In the genomic region with DNA sequence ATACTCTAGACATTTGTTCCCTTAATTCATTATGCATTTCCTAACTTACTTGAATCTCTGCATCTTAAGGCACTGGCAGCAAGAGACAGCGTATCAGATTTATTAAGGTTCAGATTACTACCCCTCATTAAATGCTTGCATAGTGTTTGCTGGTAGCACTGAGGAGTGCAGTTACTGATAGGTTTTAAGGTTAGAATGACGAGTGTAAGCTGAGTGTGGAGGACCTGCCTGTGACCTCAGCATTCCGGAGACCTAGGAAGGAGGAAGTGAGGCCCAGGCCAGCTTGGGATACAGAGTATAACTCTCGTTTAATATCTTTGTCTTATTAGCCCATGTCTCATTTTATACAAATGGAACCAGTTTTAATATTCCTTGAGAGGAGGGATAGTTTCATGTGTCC, we compare ENCODE assay signal across 21 mouse cellular contexts.
DNase-seq lines count a peak whose midpoint lies in the region; ATAC-seq lines count a peak whose summit lies in the region.
"Had no signal": no experiment of that assay in that cellular context is flagged by ENCODE, and none has a peak within 500 bp of the region (broad histone marks: within the 10 kb centered on the region; RNA-seq: fewer than 3 reads in every experiment).

No protein-coding gene starts in this region.

- H3K36me3 ChIP-seq in kidney, embryonic 14.5 days (ENCODE audit: control insufficient read depth, insufficient read depth, low read length), result peaks cover 19% of the 10 kb centered on the region
- peaks cover 15% of the 10 kb centered on the region for H3K36me3 ChIP-seq in kidney, embryonic 16.5 days (ENCODE audit: insufficient read depth, low read length)
- H3K36me3 ChIP-seq in midbrain, embryonic 11.5 days (ENCODE audit: control insufficient read depth, insufficient read depth, low read length), result no peaks in the 10 kb centered on the region
- 0 out of 2 replicates have a peak, but pooled peaks cover 2% of the 10 kb centered on the region for H3K36me3 ChIP-seq in midbrain, embryonic 16.5 days (ENCODE audit: control insufficient read depth, insufficient read depth, low read length)

- DNase-seq in midbrain, embryonic 11.5 days (ENCODE audit: low spot score, missing footprints), result peak; percentile 33
- DNase-seq: adrenal gland, adult 2 months; adrenal gland, postnatal 10 days; adrenal gland, postnatal 25 days; cerebellum, adult 11 months; cerebellum, adult 18-20 months; cerebellum, adult 8-10 months; cerebellum, adult 9-11 months; cerebellum, postnatal 14 days; cerebellum, postnatal 36 days; embryo, embryonic 11 days had no signal

- no peak overlapping the region for H3K27ac ChIP-seq in kidney, embryonic 14.5 days (ENCODE audit: low read depth, low read length)
- no peak overlapping the region for H3K27ac ChIP-seq in kidney, embryonic 16.5 days (ENCODE audit: low read length)
- H3K27ac ChIP-seq in midbrain, embryonic 11.5 days (ENCODE audit: low read depth, low read length), result no peak overlapping the region
- no peak overlapping the region for H3K27ac ChIP-seq in midbrain, embryonic 16.5 days (ENCODE audit: low read length)
- H3K27ac ChIP-seq: embryonic facial prominence, embryonic 13.5 days; embryonic facial prominence, embryonic 15.5 days; forebrain, embryonic 10.5 days; forebrain, embryonic 12.5 days had no signal

- WGBS in kidney, embryonic 14.5 days, result 24% methylated on average over 4 of the region's 4 CpGs
- 33% methylated on average over 4 of the region's 4 CpGs for WGBS in kidney, embryonic 16.5 days
- 71% methylated on average over 4 of the region's 4 CpGs for WGBS in midbrain, embryonic 11.5 days
- 80% methylated on average over 4 of the region's 4 CpGs for WGBS in midbrain, embryonic 16.5 days

- H3K27me3 ChIP-seq in kidney, embryonic 14.5 days (ENCODE audit: control insufficient read depth, insufficient read depth, low read length), result no peaks in the 10 kb centered on the region
- H3K27me3 ChIP-seq in kidney, embryonic 16.5 days (ENCODE audit: insufficient read depth, low read length), result no peaks in the 10 kb centered on the region
- no peaks in the 10 kb centered on the region for H3K27me3 ChIP-seq in midbrain, embryonic 11.5 days (ENCODE audit: control insufficient read depth, insufficient read depth, low read length)
- no peaks in the 10 kb centered on the region for H3K27me3 ChIP-seq in midbrain, embryonic 16.5 days (ENCODE audit: control insufficient read depth, insufficient read depth, low read depth, low read length)
- H3K27me3 ChIP-seq: embryonic facial prominence, embryonic 13.5 days; embryonic facial prominence, embryonic 15.5 days; forebrain, embryonic 12.5 days had no signal

- 0 out of 2 replicates have a peak, but pooled peaks have one; percentile 57 for ATAC-seq in kidney, embryonic 14.5 days (ENCODE audit: low FRiP score, low TSS enrichment)
- no peak for ATAC-seq in kidney, embryonic 16.5 days (ENCODE audit: low FRiP score, low TSS enrichment)
- no peak for ATAC-seq in midbrain, embryonic 11.5 days (ENCODE audit: low FRiP score)
- ATAC-seq in midbrain, embryonic 16.5 days, result no peak
- ATAC-seq: forebrain, embryonic 14.5 days; forebrain, embryonic 16.5 days had no signal

- no peak overlapping the region for H3K4me3 ChIP-seq in kidney, embryonic 14.5 days (ENCODE audit: low read length)
- no peak overlapping the region for H3K4me3 ChIP-seq in kidney, embryonic 16.5 days (ENCODE audit: low read length)
- no peak overlapping the region for H3K4me3 ChIP-seq in midbrain, embryonic 11.5 days (ENCODE audit: low read depth, low read length)
- H3K4me3 ChIP-seq in midbrain, embryonic 16.5 days (ENCODE audit: low read depth, low read length), result no peak overlapping the region
- H3K4me3 ChIP-seq: embryonic facial prominence, embryonic 13.5 days; embryonic facial prominence, embryonic 15.5 days; erythroblast, embryonic 14.5 days; forebrain, embryonic 10.5 days; forebrain, embryonic 12.5 days had no signal

- no peak overlapping the region for H3K9ac ChIP-seq in kidney, embryonic 14.5 days (ENCODE audit: low read depth, low read length)
- no peak overlapping the region for H3K9ac ChIP-seq in kidney, embryonic 16.5 days (replicated peaks; ENCODE audit: low read length)
- no peak overlapping the region for H3K9ac ChIP-seq in midbrain, embryonic 11.5 days (ENCODE audit: low read length)
- no peak overlapping the region for H3K9ac ChIP-seq in midbrain, embryonic 16.5 days (ENCODE audit: low read depth, low read length)
- H3K9ac ChIP-seq: embryonic facial prominence, embryonic 13.5 days; embryonic facial prominence, embryonic 15.5 days; forebrain, embryonic 12.5 days had no signal

- no peak overlapping the region for H3K4me2 ChIP-seq in kidney, embryonic 14.5 days (replicated peaks; ENCODE audit: low read depth, low read length)
- no peak overlapping the region for H3K4me2 ChIP-seq in kidney, embryonic 16.5 days (replicated peaks; ENCODE audit: low read depth, low read length)
- H3K4me2 ChIP-seq in midbrain, embryonic 11.5 days, result no peak overlapping the region
- no peak overlapping the region for H3K4me2 ChIP-seq in midbrain, embryonic 16.5 days (ENCODE audit: low read length)
- H3K4me2 ChIP-seq: embryonic facial prominence, embryonic 13.5 days; embryonic facial prominence, embryonic 15.5 days; forebrain, embryonic 12.5 days had no signal

- no peaks in the 10 kb centered on the region for H3K9me3 ChIP-seq in kidney, embryonic 14.5 days (ENCODE audit: control insufficient read depth, low read length)
- H3K9me3 ChIP-seq in kidney, embryonic 16.5 days (ENCODE audit: low read length), result no peaks in the 10 kb centered on the region
- no peaks in the 10 kb centered on the region for H3K9me3 ChIP-seq in midbrain, embryonic 11.5 days (ENCODE audit: control insufficient read depth, low read length)
- no peaks in the 10 kb centered on the region for H3K9me3 ChIP-seq in midbrain, embryonic 16.5 days (replicated peaks; ENCODE audit: control insufficient read depth, low read length, poor library complexity, severe bottlenecking)
- H3K9me3 ChIP-seq: embryonic facial prominence, embryonic 13.5 days; embryonic facial prominence, embryonic 15.5 days; forebrain, embryonic 10.5 days; forebrain, embryonic 12.5 days had no signal

- H3K4me1 ChIP-seq in kidney, embryonic 14.5 days (ENCODE audit: control insufficient read depth, insufficient read depth, low read length), result peaks cover 8% of the 10 kb centered on the region
- peaks cover 9% of the 10 kb centered on the region; the same call in 1 of the 2 replicates for H3K4me1 ChIP-seq in kidney, embryonic 16.5 days (ENCODE audit: insufficient read depth, low read length)
- H3K4me1 ChIP-seq in midbrain, embryonic 11.5 days (ENCODE audit: control insufficient read depth, insufficient read depth, low read length), result no peaks in the 10 kb centered on the region
- H3K4me1 ChIP-seq in midbrain, embryonic 16.5 days (ENCODE audit: control insufficient read depth, insufficient read depth, low read length), result no peaks in the 10 kb centered on the region
- H3K4me1 ChIP-seq: embryonic facial prominence, embryonic 13.5 days; forebrain, embryonic 12.5 days had no signal
